10 mouse cellular contexts compared by ENCODE assay signal in genomic region chr10:80397524-80398173, GRCm38 (mm10). TPM values are rescaled to one million over a fixed set of nuclear protein-coding genes. Genes with fewer than 3 reads are reported as not detected.
DNase-seq lines count a peak whose midpoint lies in the region; ATAC-seq and TF ChIP-seq lines count a peak whose summit lies in the region.
"Had no signal": no experiment of that assay in that cellular context is flagged by ENCODE, and none has a peak within 500 bp of the region (broad histone marks: within the 10 kb centered on the region; RNA-seq: fewer than 3 reads in every experiment).

No protein-coding gene starts in this region.

- peak overlapping the region; percentile 83 for H3K4me2 ChIP-seq in embryonic facial prominence, embryonic 15.5 days (replicated peaks)
- H3K4me2 ChIP-seq in intestine, embryonic 16.5 days (ENCODE audit: low read depth, low read length) = peak overlapping the region; percentile 94
- H3K4me2 ChIP-seq in neural tube, embryonic 13.5 days = peak overlapping the region; percentile 96

- DNase-seq in liver, adult 2 months (ENCODE audit: extremely low read depth, low read depth, low spot score) = no peak
- no peak for DNase-seq in liver
- no peak for DNase-seq in urinary bladder, postnatal 25 days (ENCODE audit: low spot score)
- no peak for DNase-seq in thymus, postnatal 0 days (ENCODE audit: low spot score)
- DNase-seq in cerebellum, adult 9-10 months = no peak
- DNase-seq: adrenal gland, postnatal 25 days had no signal

- WGBS in liver, adult 2 months = 49% methylated on average over 8 of the region's 8 CpGs
- 49% methylated on average over 8 of the region's 8 CpGs for WGBS in embryonic facial prominence, embryonic 15.5 days
- WGBS in intestine, embryonic 16.5 days = 37% methylated on average over 8 of the region's 8 CpGs
- 43% methylated on average over 8 of the region's 8 CpGs for WGBS in neural tube, embryonic 13.5 days

- no peak for TF ChIP-seq POLR2A in liver, adult 2 months (IDR thresholded peaks at IDR 0.05; ENCODE audit: extremely low read depth, insufficient read depth, low read length)

- no peak for TF ChIP-seq CTCF in liver, adult 2 months (IDR thresholded peaks at IDR 0.05; ENCODE audit: low read depth, low read length)

- peak overlapping the region; percentile 23; the same call in 1 of the 2 replicates for H3K9ac ChIP-seq in liver, adult 2 months (ENCODE audit: low read depth, low read length)
- H3K9ac ChIP-seq in embryonic facial prominence, embryonic 15.5 days = peak overlapping the region; percentile 70; the same call in 1 of the 2 replicates
- peak overlapping the region; percentile 93 for H3K9ac ChIP-seq in intestine, embryonic 16.5 days (ENCODE audit: low read depth, low read length)
- peak overlapping the region; percentile 95 for H3K9ac ChIP-seq in neural tube, embryonic 13.5 days

- no peaks in the 10 kb centered on the region for H3K9me3 ChIP-seq in embryonic facial prominence, embryonic 15.5 days (replicated peaks)
- no peaks in the 10 kb centered on the region for H3K9me3 ChIP-seq in intestine, embryonic 16.5 days (ENCODE audit: control insufficient read depth, low read length)
- H3K9me3 ChIP-seq in neural tube, embryonic 13.5 days = no peaks in the 10 kb centered on the region

- H3K36me3 ChIP-seq in liver, adult 2 months (ENCODE audit: control insufficient read depth, insufficient read depth, low read length) = peaks cover 7% of the 10 kb centered on the region; the same call in 1 of the 2 replicates
- H3K36me3 ChIP-seq in embryonic facial prominence, embryonic 15.5 days = peaks cover 62% of the 10 kb centered on the region
- peaks cover 30% of the 10 kb centered on the region for H3K36me3 ChIP-seq in intestine, embryonic 16.5 days (ENCODE audit: control insufficient read depth, insufficient read depth, low read length)
- H3K36me3 ChIP-seq in neural tube, embryonic 13.5 days = peaks cover 53% of the 10 kb centered on the region

- no peak overlapping the region for H3K27ac ChIP-seq in liver, adult 2 months (replicated peaks; ENCODE audit: insufficient read depth, low read depth, low read length)
- 0 out of 2 replicates have a peak overlapping the region, but pooled peaks have one; percentile 23 for H3K27ac ChIP-seq in embryonic facial prominence, embryonic 15.5 days (replicated peaks)
- peak overlapping the region; percentile 60 for H3K27ac ChIP-seq in intestine, embryonic 16.5 days (ENCODE audit: low read length)
- peak overlapping the region; percentile 100 for H3K27ac ChIP-seq in neural tube, embryonic 13.5 days (replicated peaks)

- no peak overlapping the region for H3K4me3 ChIP-seq in liver, adult 2 months (ENCODE audit: insufficient read depth, low read depth, low read length)
- H3K4me3 ChIP-seq in embryonic facial prominence, embryonic 15.5 days (replicated peaks) = peak overlapping the region; percentile 82
- peak overlapping the region; percentile 80 for H3K4me3 ChIP-seq in intestine, embryonic 16.5 days (ENCODE audit: low read length)
- H3K4me3 ChIP-seq in neural tube, embryonic 13.5 days = peak overlapping the region; percentile 76

- no peaks in the 10 kb centered on the region for H3K27me3 ChIP-seq in liver, adult 2 months (ENCODE audit: control insufficient read depth, insufficient read depth, low read length)
- no peaks in the 10 kb centered on the region for H3K27me3 ChIP-seq in embryonic facial prominence, embryonic 15.5 days
- no peaks in the 10 kb centered on the region for H3K27me3 ChIP-seq in intestine, embryonic 16.5 days (replicated peaks; ENCODE audit: control insufficient read depth, insufficient read depth, low read length)
- H3K27me3 ChIP-seq in neural tube, embryonic 13.5 days = no peaks in the 10 kb centered on the region

- H3K79me2 ChIP-seq in liver, adult 2 months (ENCODE audit: control insufficient read depth, insufficient read depth, low read length) = peaks cover 8% of the 10 kb centered on the region

- H3K4me1 ChIP-seq in liver, adult 2 months (ENCODE audit: control insufficient read depth, insufficient read depth, low read length) = peaks cover 11% of the 10 kb centered on the region
- peaks cover 30% of the 10 kb centered on the region for H3K4me1 ChIP-seq in embryonic facial prominence, embryonic 15.5 days
- H3K4me1 ChIP-seq in intestine, embryonic 16.5 days (ENCODE audit: control insufficient read depth, insufficient read depth, low read length) = peaks cover 23% of the 10 kb centered on the region
- H3K4me1 ChIP-seq in neural tube, embryonic 13.5 days (replicated peaks) = peaks cover 37% of the 10 kb centered on the region

- no peak for ATAC-seq in embryonic facial prominence, embryonic 15.5 days (ENCODE audit: insufficient number of reproducible peaks, low FRiP score, low TSS enrichment, low read depth)
- no peak for ATAC-seq in intestine, embryonic 16.5 days
- ATAC-seq in neural tube, embryonic 13.5 days (ENCODE audit: low read depth) = no peak

RNA-seq across cellular contexts. Expression of gene Mbd3, which starts 1.7 kb away (rescaled TPM):
- 21.1 and 32.8 TPM in 2 replicates for total RNA-seq in liver, adult 2 months (2014; rRNA removed)
- 73.5 and 76.7 TPM in 2 replicates for polyA plus RNA-seq in liver, adult 2 months (2012; rRNA removed)
- polyA plus RNA-seq in embryonic facial prominence, embryonic 15.5 days (2015; fragmentation: Nextera tagmentation; extraction: Ambion mirVana) = 247 and 250 TPM in 2 replicates
- polyA plus RNA-seq in intestine, embryonic 16.5 days (2015; fragmentation: Nextera tagmentation; extraction: Ambion mirVana) = 133 and 144 TPM in 2 replicates
- 238 and 241 TPM in 2 replicates for polyA plus RNA-seq in neural tube, embryonic 13.5 days (2015; fragmentation: Nextera tagmentation; extraction: Ambion mirVana)
- 151 and 166 TPM in 2 replicates for polyA plus RNA-seq in thymus, postnatal 0 days (2015; fragmentation: Nextera tagmentation; extraction: Ambion mirVana)

RNA-seq across cellular contexts. Expression of gene Uqcr11, which starts 9.0 kb away (rescaled TPM):
- 1,362 and 1,401 TPM in 2 replicates for total RNA-seq in liver, adult 2 months (2014; rRNA removed)
- polyA plus RNA-seq in liver, adult 2 months (2012; rRNA removed) = 2,210 and 2,521 TPM in 2 replicates
- 659 and 673 TPM in 2 replicates for polyA plus RNA-seq in embryonic facial prominence, embryonic 15.5 days (2015; fragmentation: Nextera tagmentation; extraction: Ambion mirVana)
- 1,179 and 1,252 TPM in 2 replicates for polyA plus RNA-seq in intestine, embryonic 16.5 days (2015; fragmentation: Nextera tagmentation; extraction: Ambion mirVana)
- polyA plus RNA-seq in neural tube, embryonic 13.5 days (2015; fragmentation: Nextera tagmentation; extraction: Ambion mirVana) = 462 and 574 TPM in 2 replicates
- polyA plus RNA-seq in thymus, postnatal 0 days (2015; fragmentation: Nextera tagmentation; extraction: Ambion mirVana) = 635 and 689 TPM in 2 replicates

RNA-seq across cellular contexts. Expression of gene Mex3d, which starts 10.2 kb away (rescaled TPM):
- 1.0 and 2.6 TPM in 2 replicates for total RNA-seq in liver, adult 2 months (2014; rRNA removed)
- polyA plus RNA-seq in liver, adult 2 months (2012; rRNA removed) = 2.1 and 2.4 TPM in 2 replicates
- 7.2 and 8.4 TPM in 2 replicates for polyA plus RNA-seq in embryonic facial prominence, embryonic 15.5 days (2015; fragmentation: Nextera tagmentation; extraction: Ambion mirVana)
- 1.9 and 2.7 TPM in 2 replicates for polyA plus RNA-seq in intestine, embryonic 16.5 days (2015; fragmentation: Nextera tagmentation; extraction: Ambion mirVana)
- polyA plus RNA-seq in neural tube, embryonic 13.5 days (2015; fragmentation: Nextera tagmentation; extraction: Ambion mirVana) = 15.6 and 16.7 TPM in 2 replicates
- polyA plus RNA-seq in thymus, postnatal 0 days (2015; fragmentation: Nextera tagmentation; extraction: Ambion mirVana) = 3.2 and 4.7 TPM in 2 replicates

RNA-seq across cellular contexts. Expression of gene Tcf3, which starts 35.8 kb away (rescaled TPM):
- total RNA-seq in liver, adult 2 months (2014; rRNA removed) = 6.4 and 9.9 TPM in 2 replicates
- polyA plus RNA-seq in liver, adult 2 months (2012; rRNA removed) = 19.6 and 20.2 TPM in 2 replicates
- 133 and 135 TPM in 2 replicates for polyA plus RNA-seq in embryonic facial prominence, embryonic 15.5 days (2015; fragmentation: Nextera tagmentation; extraction: Ambion mirVana)
- polyA plus RNA-seq in intestine, embryonic 16.5 days (2015; fragmentation: Nextera tagmentation; extraction: Ambion mirVana) = 62.7 and 62.9 TPM in 2 replicates
- polyA plus RNA-seq in neural tube, embryonic 13.5 days (2015; fragmentation: Nextera tagmentation; extraction: Ambion mirVana) = 62.1 and 70.4 TPM in 2 replicates
- 89.7 and 96.8 TPM in 2 replicates for polyA plus RNA-seq in thymus, postnatal 0 days (2015; fragmentation: Nextera tagmentation; extraction: Ambion mirVana)

RNA-seq across cellular contexts. Expression of gene Plk5, which starts 41.4 kb away (rescaled TPM):
- 0.60 and 1.4 TPM in 2 replicates for total RNA-seq in liver, adult 2 months (2014; rRNA removed)
- polyA plus RNA-seq in liver, adult 2 months (2012; rRNA removed) = 3.5 and 6.6 TPM in 2 replicates
- polyA plus RNA-seq in embryonic facial prominence, embryonic 15.5 days (2015; fragmentation: Nextera tagmentation; extraction: Ambion mirVana) = 2.0 and 2.2 TPM in 2 replicates
- 0.39 and 0.64 TPM in 2 replicates for polyA plus RNA-seq in intestine, embryonic 16.5 days (2015; fragmentation: Nextera tagmentation; extraction: Ambion mirVana)
- polyA plus RNA-seq in neural tube, embryonic 13.5 days (2015; fragmentation: Nextera tagmentation; extraction: Ambion mirVana) = 1.0 and 1.5 TPM in 2 replicates
- 0.17 and 0.21 TPM in 2 replicates for polyA plus RNA-seq in thymus, postnatal 0 days (2015; fragmentation: Nextera tagmentation; extraction: Ambion mirVana)
- total RNA-seq: hematopoietic stem cell, adult 5-6 weeks had no signal

Comparison
In these comparisons a context has a peak if more than half of its experiments do, and no peak if none do; other contexts are left out.
1. H3K9ac ChIP-seq: peak in every context shown above with its lines; median percentile 95 in neural tube, embryonic 13.5 days; 93 in intestine, embryonic 16.5 days; 70 in embryonic facial prominence, embryonic 15.5 days; 23 in liver, adult 2 months.